Mouse (Mus musculus): ENCODE measurements around the gene Slit3.

GRCm38 (mm10) chr11:35406522-35406921 is 285.5 kb downstream of the Slit3 start:
- TF ChIP-seq CTCF (conservative IDR thresholded peaks at IDR 0.05; ENCODE audit: low read length) (no peak), POU5F1 (IDR thresholded peaks at IDR 0.05; ENCODE audit: borderline replicate concordance, low read length) (no peak), NANOG (IDR thresholded peaks at IDR 0.05; ENCODE audit: borderline replicate concordance, low read length) (no peak)

Measured in E14TG2a.4 (cell line).